Mouse (Mus musculus) hindlimb bud, embryonic 11.5 days (tissue): ENCODE results near the gene Atp5e.

Experiments used
- DNase-seq: peaks from one replicate; pipeline ENCODE4 v3.0.0-alpha.2; 2012; ENCODE audit warnings: low read depth, low spot score; ENCODE audit errors: extremely low spot score

Atp5e gene

GRCm38 (mm10) chr2:174448405-174448804 lies 15.5 kb downstream of the Atp5e start:
- DNase-seq, result no peak

GRCm38 (mm10) chr2:174446905-174447304 lies 17.0 kb downstream of the Atp5e start:
- no peak for DNase-seq

GRCm38 (mm10) chr2:174446492-174446891 lies 17.4 kb downstream of the Atp5e start:
- no peak for DNase-seq

DNA sequence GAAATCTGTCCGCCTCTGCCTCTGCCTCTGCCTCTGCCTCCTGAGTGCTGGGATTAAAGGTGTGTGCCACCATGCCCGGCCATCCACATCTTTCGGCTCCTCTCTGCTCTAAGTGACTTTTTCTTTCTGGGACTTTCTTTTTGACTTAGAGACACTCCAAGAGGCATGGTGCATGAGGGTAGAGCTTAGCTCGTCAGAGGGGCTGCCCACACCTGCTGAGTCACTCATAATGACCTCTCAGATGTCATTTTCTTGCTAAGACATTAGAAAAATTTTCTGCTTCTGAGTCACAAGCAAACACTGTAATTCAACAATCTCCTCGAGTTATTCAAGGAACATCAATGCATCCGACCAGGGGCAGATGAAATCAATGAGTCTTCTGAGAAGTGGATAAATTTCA lies 18.9 kb downstream of the Atp5e start:
- DNase-seq, result no peak

DNA sequence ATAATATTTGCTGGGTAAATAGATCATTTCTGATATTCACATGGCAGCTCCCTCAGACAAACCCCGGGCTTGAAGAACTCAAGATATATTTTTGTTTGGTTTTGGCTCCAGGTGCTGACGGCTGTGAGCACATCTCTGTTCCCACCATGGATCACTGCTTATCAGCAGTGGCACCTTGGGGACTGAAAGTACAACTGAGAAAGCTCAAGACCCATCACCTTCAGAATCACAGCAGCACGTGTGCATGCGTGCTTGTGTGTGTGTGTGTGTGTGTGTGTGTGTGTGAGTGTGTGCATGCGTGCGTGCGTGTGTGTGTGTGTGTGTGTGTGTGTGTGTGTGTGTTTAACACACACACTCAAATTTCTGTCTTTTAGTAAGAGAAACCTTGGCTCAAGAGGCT lies 19.5 kb downstream of the Atp5e start:
- no peak for DNase-seq

GRCm38 (mm10) chr2:174443046-174443445 lies 20.9 kb downstream of the Atp5e start:
- no peak for DNase-seq

- no peak for DNase-seq
These were observed 21.4 kb downstream of the Atp5e start for GRCm38 (mm10) chr2:174442460-174442859.

GRCm38 (mm10) chr2:174441898-174442297 lies 22.0 kb downstream of the Atp5e start:
- DNase-seq, result no peak

DNA sequence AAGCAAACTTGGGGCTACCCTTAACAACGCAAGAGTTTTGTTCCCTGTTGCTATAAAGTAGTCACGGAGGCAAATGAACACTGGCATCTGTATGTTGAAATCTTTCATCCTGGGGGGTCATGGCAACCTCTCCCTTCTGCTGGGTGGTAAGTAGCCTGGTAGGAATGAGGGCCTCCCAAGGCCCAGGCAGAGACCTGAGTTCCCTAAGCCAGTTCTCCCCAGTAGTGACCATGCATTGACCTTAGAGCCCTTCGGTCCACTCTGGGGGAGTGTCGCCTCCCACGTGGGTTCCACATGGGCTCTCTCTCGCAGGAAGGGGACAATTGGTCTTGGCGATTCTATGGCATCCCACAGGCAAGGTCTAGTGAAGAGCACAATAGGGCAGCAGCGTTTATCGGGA lies 23.9 kb downstream of the Atp5e start:
- DNase-seq, result no peak

DNA sequence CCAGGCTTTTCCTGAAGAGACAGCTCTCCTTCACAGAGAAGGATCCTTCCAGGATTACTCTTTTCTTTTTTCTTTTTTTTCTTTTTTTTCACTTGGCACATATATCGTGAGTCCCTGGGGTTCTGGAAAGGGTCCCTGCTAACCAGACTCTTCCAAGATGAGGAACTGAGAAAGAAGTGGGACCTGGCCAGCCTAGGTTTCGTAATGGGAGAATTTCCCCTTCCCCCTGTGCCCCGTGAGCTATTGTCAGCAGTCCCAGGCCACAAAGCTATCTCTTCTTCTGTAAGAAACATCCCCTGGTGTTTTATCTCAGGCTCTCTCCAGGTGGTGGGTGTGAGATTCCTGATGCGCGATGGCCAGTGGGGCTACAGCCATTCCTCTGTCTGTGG lies 24.5 kb downstream of the Atp5e start:
- no peak for DNase-seq

GRCm38 (mm10) chr2:174438737-174439449 lies 25.0 kb downstream of the Atp5e start, which contains the start of gene Ctsz:
Gene Ctsz, minus strand, starts transcription at chr2:174439039.
- DNase-seq, result no peak

DNA sequence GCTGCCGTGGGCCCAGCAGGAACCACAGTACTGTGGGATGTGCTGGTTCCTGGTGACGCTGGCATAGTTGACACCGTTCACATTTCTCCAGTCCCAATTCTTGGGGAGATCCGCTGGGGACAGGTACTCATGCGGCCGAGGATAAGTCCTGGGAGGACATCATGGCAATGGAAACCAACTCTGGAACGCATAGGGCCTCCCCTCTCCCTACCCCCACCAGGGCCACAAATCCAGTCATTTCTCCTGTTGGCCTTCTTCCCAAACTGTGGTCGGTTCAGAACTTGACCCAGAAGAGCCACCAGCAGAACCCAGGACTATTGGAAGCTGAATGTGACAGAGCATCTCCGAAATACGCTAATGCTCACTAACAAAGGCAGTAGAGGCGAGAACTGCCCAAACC lies 25.7 kb downstream of the Atp5e start:
- DNase-seq, result no peak

- DNase-seq, result no peak
These were observed 26.3 kb downstream of the Atp5e start for GRCm38 (mm10) chr2:174437697-174437982.

DNA sequence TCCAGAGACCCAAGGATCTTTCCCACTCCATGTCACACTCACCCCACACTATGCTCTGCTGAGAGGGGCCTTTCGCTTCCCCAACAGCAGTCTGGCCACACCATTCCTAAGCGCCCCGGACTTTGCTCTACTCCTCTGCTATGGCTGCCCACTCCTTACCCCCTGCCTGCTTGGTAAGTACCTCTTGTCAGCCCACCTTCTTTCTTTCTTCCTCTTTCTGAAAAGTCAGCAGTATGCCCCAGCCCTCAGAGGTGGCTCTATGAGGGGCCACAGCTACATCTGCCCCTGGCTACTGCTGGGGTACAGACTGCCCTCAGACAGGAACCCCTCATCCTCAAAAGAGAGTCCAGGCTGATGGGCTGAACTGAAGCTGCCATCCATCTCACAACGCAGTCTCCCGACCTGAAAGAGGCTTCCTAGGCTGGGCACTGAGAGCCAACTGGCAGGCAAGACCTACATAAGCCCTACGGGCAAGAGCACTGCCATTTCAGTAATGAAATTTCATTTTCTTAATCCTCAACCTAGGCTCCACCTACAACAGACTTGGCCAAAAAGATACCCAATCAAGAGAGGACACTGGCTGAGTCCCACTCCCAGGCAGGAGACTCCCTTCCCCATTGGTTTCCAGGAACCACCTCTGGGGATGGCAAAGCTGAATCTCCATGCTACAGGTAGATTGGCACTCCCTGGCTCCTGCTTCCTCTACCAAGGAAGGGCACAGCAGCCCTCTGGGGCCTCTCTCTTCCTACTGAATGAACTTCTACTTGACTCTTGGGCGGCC lies 26.8 kb downstream of the Atp5e start:
- DNase-seq, result no peak

GRCm38 (mm10) chr2:174436076-174436701 lies 27.7 kb downstream of the Atp5e start:
- no peak for DNase-seq

DNA sequence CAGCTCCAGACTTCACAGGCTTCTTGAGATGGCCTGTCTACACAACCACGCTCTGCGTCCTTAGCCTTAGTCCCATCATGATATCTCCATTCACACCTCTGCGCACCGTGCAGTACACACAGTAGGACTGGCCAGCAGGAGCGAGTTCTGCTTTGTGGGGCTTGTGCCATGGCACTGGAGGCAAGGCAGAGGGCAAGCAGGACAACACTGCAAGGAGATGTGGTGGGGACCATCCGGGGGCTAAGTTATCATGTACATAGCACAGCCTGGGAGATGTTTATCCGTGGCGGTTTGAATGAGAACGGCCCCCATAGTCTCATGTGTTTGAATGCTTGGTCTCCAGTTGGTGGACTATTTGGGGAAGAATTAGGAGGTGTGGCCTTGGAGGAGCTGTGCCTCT lies 29.0 kb downstream of the Atp5e start:
- DNase-seq, result no peak

DNA sequence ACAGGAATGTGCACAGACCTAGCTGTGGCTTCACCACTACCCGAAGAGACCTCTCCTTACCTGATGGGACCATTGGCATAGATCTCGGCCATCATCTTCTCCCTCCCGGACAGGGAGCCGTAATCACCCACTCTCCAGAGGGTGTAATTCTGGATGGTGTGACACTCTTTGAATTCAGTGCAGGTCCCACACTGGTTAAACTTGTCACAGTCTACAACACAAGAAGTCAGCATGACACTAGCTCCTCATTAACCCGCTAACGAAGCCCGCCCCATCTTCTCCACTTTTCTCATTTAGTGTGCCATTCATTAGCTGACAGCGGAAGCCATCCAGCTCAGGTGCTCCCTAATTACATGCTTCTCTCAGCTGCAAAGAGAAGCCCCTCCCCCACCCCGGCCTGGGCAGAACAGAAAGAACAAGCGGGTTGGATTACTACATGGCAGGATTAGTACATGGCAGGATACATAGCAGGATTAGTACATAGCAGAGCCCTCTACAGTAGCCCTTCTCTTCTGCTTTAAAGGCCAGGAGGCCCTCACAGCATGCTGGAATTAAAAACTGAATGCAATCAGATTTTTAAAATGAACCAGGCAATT lies 34.8 kb downstream of the Atp5e start:
- no peak for DNase-seq

- no peak for DNase-seq
These were observed 35.6 kb downstream of the Atp5e start for GRCm38 (mm10) chr2:174428076-174428835.

DNA sequence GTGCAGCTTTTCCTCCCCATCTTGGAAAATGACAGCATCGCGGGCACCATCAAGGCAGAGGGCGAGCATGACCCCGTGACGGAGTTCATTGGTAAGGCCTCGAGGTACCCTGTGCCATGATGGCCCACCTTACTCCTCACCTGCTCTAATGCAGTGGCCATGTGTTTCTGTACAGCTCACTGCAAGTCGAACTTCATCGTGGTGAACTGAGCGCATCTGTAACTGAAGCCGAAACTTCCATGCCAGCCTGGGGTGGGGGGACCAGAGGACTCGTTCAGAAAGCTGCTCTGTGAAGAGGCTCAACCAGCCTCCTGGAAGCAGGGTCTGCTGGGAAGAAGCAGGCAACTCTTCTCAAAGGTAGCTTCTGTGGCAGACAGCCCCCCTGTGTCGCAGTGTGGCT lies 37.0 kb downstream of the Atp5e start:
- no peak for DNase-seq

GRCm38 (mm10) chr2:174424301-174425085 lies 39.4 kb downstream of the Atp5e start:
- DNase-seq, result no peak
